Mouse (Mus musculus) layer of hippocampus, postnatal 36 days (tissue): Measurements from ENCODE around the gene Fam53b. TPM values are rescaled to one million over a fixed set of nuclear protein-coding genes. Genes with fewer than 3 reads are reported as not detected.

ENCODE experiments used
- DNase-seq, 2 experiments: peaks; one replicate each; pipeline ENCODE4 v3.0.0; 2022
- total RNA-seq, 2 experiments: library from RNA; stranded (reverse); gene quantifications; 2 replicates each; pipeline ENCODE4 v1.2.3; 2021

The Fam53b gene
- total RNA-seq, 2 experiments from 2014 or later: 46.4 to 53.3 TPM

- peak; percentile 89 to 90 for DNase-seq
These were observed 2.8 kb downstream of the Fam53b start for GRCm38 (mm10) chr7:132810879-132811278.

- peak; percentile 61 to 74 for DNase-seq
These were observed 3.3 kb downstream of the Fam53b start for GRCm38 (mm10) chr7:132810368-132810767.

- DNase-seq: peak in 1 of 2 experiments; percentile 2
These were observed 4.0 kb downstream of the Fam53b start for GRCm38 (mm10) chr7:132809721-132810120.

- peak in 1 of 2 experiments; percentile 33 for DNase-seq
These were observed 4.6 kb downstream of the Fam53b start for GRCm38 (mm10) chr7:132808841-132809682.

GRCm38 (mm10) chr7:132808051-132808796, 5.5 kb downstream of the Fam53b start:
- DNase-seq: peak in 1 of 2 experiments; percentile 20

GRCm38 (mm10) chr7:132806926-132807857, 6.5 kb downstream of the Fam53b start:
- DNase-seq: peak in 1 of 2 experiments; percentile 12

GRCm38 (mm10) chr7:132806286-132806685, 7.4 kb downstream of the Fam53b start:
- DNase-seq: peak in 1 of 2 experiments; percentile 18

GRCm38 (mm10) chr7:132804951-132805350, 8.7 kb downstream of the Fam53b start:
- no peak for DNase-seq

- DNase-seq: peak in 1 of 2 experiments; percentile 1
These were observed 9.2 kb downstream of the Fam53b start for GRCm38 (mm10) chr7:132804461-132804860.

- DNase-seq: no peak
These were observed 9.7 kb downstream of the Fam53b start for GRCm38 (mm10) chr7:132803962-132804361.

- peak in 1 of 2 experiments; percentile 1 for DNase-seq
These were observed 10.3 kb downstream of the Fam53b start for GRCm38 (mm10) chr7:132803336-132803735.

- DNase-seq: peak in 1 of 2 experiments; percentile 3
These were observed 11.0 kb downstream of the Fam53b start for GRCm38 (mm10) chr7:132802691-132803090.

GRCm38 (mm10) chr7:132802066-132802465, 11.6 kb downstream of the Fam53b start:
- DNase-seq: no peak

- no peak for DNase-seq
These were observed 12.2 kb downstream of the Fam53b start for GRCm38 (mm10) chr7:132801509-132801908.

GRCm38 (mm10) chr7:132800868-132801267, 12.8 kb downstream of the Fam53b start:
- no peak for DNase-seq

- no peak for DNase-seq
These were observed 14.3 kb downstream of the Fam53b start for GRCm38 (mm10) chr7:132799119-132800016.

- no peak for DNase-seq
These were observed 18.5 kb downstream of the Fam53b start for GRCm38 (mm10) chr7:132795141-132795540.

GRCm38 (mm10) chr7:132793467-132793866, 20.2 kb downstream of the Fam53b start:
- DNase-seq: no peak

GRCm38 (mm10) chr7:132790447-132791219, 23.1 kb downstream of the Fam53b start:
- DNase-seq: no peak

GRCm38 (mm10) chr7:132788826-132789225, 24.9 kb downstream of the Fam53b start:
- DNase-seq: peak; percentile 69 to 70
